Mouse (Mus musculus) myocyte (in vitro differentiated cells): ENCODE data around the gene Hfe.
"Not testable (repeated sequence)": the region's sequence is repeated elsewhere in the genome, so short reads cannot be mapped to it uniquely, and the experiment has no call there.

Source experiments
- E2F4 ChIP-seq: IDR thresholded peaks from one replicate; pipeline ENCODE4 v1.6.1; 2011; ENCODE audit warnings: mild to moderate bottlenecking, control low read depth, moderate library complexity; ENCODE audit not compliant: insufficient read depth
- MYOD1 ChIP-seq, 3 experiments: IDR thresholded peaks; one replicate each; pipeline ENCODE4 v1.6.1; 2011; ENCODE audit warnings: control low read depth in 2 of 3, low read depth in 2 of 3, mild to moderate bottlenecking in 2 of 3, moderate library complexity in 1 of 3; ENCODE audit not compliant: insufficient read length in 2 of 3, control insufficient read depth in 1 of 3
- POLR2A ChIP-seq: IDR thresholded peaks from one replicate; pipeline ENCODE4 v1.6.1; 2011; ENCODE audit warnings: low read depth, mild to moderate bottlenecking, control low read depth, moderate library complexity; ENCODE audit not compliant: insufficient read length
- POLR2AphosphoS2 ChIP-seq: IDR thresholded peaks from one replicate; pipeline ENCODE4 v1.6.1; 2011; ENCODE audit warnings: low read depth, control low read depth; ENCODE audit not compliant: insufficient read length
- TCF3 ChIP-seq: IDR thresholded peaks from one replicate; pipeline ENCODE4 v1.6.1; 2011; ENCODE audit warnings: low read depth, control low read depth; ENCODE audit not compliant: insufficient read length
- USF1 ChIP-seq: IDR thresholded peaks from one replicate; pipeline ENCODE4 v1.6.1; 2011; ENCODE audit warnings: low read depth, mild to moderate bottlenecking, control low read depth, moderate library complexity

- TF ChIP-seq POLR2AphosphoS2 (peak; percentile 95), POLR2A (peak; percentile 81)
- TF ChIP-seq E2F4; MYOD1 (IDR thresholded peaks at IDR 0.05; ENCODE audit: control insufficient read depth in 1 of 3, insufficient read length in 2 of 3, low read depth in 2 of 3); USF1; TCF3: not testable (repeated sequence)
These were observed 40.3 kb upstream of the Hfe start, which contains the start of gene Hist1h2ab for GRCm38 (mm10) chr13:23750839-23751477.
